Mouse (Mus musculus) fibroblast of lung, adult 2 months (primary cell): ENCODE data around the gene Dcpp2.
A peak's percentile ranks its signal among the peaks of the same experiment; 100 is the strongest.
"Not testable (repeated sequence)": the region's sequence is repeated elsewhere in the genome, so short reads cannot be mapped to it uniquely, and the experiment has no call there.

Experiments
- DNase-seq: peaks from one replicate; pipeline ENCODE4 v3.0.0-alpha.2; 2011; ENCODE audit warnings: low read depth

Dcpp2 gene

DNA sequence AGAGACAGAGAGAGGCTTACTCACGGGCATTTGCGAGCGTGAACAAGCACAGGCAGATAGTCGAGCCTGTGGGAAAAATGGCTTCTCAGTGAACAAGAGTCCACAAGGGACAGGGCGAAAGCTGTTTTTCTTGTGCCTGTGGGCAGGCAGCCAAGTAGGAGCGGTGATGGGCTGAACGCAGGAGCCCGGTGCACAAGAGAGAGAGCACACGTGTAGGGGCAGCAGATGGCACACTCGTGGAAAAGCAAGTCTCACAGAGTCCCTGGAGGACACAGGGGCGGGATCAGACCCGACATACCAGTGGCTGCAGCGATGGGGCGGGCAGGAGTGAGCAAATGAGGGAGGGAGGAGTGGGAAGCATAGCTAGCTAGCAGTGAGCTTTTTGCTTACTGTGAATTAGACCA, 44.4 kb downstream of the Dcpp2 start:
- peak; percentile 23 for DNase-seq

DNA sequence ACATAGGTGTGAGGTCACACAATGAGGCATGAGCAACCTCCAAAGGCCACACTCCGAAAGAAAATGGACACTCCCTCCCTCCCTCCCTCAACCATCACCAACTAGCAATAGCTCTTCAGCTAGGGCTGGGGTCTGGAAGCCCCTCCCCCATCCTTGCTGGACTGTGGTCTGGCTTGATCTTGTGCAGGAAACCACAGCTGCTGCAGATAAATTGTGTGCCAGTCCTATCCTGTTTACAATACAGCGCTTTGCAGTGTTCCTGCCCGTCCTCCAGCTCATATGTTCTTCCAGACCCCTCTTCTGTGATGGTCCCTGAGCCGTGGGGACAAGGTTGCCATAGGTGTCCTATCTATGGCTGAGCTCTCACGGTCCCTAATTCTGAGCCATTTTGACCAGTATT, 50.5 kb downstream of the Dcpp2 start:
- no peak for DNase-seq

DNA sequence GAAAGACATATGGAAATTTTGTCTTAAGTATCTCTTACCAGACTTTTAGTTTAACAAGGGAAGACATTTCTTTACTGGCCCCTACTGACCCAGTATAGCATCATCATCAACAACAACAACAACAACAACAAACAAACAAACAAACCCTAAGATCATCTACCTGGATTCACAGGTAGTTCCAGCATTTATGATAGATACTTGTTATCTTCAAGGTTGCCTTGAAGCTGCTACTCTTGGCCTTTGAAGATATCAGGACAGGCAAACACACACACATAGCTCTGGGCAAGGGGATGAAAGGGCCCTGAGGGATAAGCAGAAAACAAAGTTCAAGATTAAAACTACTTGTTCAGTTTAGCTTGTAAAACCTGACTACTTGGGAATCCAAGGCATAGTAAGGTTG, 60.7 kb downstream of the Dcpp2 start, which contains the start of gene Sbp:
Gene Sbp, plus strand, starts transcription at position 301 of the 400 bp plus-strand sequence.
- DNase-seq = no peak

DNA sequence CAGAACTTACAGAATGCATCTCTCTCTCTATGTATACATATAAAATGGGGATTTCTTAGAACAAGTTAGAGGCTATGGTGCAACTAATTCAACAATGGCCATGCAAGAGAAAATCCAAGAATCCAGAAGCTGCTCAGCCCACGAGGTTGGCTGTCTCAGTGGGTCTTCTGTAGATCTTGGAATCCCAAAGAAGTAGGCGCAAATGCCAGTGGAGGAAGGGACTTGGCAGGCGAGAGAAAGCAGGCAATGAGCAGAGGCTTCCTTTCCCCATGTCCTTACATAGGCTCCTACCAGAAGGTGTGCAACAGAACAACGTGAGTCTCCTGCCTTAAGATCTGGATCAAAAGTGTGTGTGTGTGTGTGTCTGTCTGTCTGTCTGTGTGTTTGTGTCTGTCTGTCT, 66.8 kb downstream of the Dcpp2 start:
- DNase-seq = not testable (repeated sequence)

DNA sequence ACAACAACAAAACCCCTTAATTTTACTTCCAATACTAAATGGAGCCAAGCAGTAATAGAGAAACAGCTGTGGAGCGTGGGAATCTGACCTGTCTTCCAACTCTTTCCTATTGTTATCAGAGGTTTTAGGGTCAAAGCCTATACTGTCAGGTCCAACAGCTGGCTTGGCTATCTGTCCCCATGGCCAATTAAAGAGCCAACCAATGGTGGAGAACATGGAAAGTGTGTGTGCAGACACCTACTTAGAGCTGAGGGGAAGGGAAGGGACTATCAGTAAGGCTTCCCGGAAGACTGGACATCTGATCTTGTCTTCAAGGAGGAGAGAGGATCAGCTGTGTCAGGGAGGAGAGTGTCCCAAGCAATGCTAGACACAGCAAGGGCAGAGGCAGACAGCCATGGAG, 68.4 kb downstream of the Dcpp2 start:
- no peak for DNase-seq
